Mouse (Mus musculus): ENCODE results near the gene Mtx3.
A peak's percentile ranks its signal among the peaks of the same experiment; 100 is the strongest.
"Not testable (repeated sequence)": the region's sequence is repeated elsewhere in the genome, so short reads cannot be mapped to it uniquely, and the experiment has no call there.

Mtx3 gene

GRCm38 (mm10) chr13:92844586-92845221, at the start of gene Mtx3:
Gene Mtx3 (plus strand): TSS chr13:92844760.
- peak; percentile 58 for DNase-seq (ENCODE audit: low spot score)

- DNase-seq (ENCODE audit: low spot score) = no peak
These were observed 45.7 kb upstream of the Mtx3 start for GRCm38 (mm10) chr13:92798830-92799229.

GRCm38 (mm10) chr13:92799306-92799925, 45.1 kb upstream of the Mtx3 start:
- no peak for DNase-seq (ENCODE audit: low spot score)

GRCm38 (mm10) chr13:92806785-92807184, 37.8 kb upstream of the Mtx3 start:
- DNase-seq (ENCODE audit: low spot score) = no peak

GRCm38 (mm10) chr13:92807849-92808248, 36.7 kb upstream of the Mtx3 start:
- no peak for DNase-seq (ENCODE audit: low spot score)

- not testable (repeated sequence) for DNase-seq (ENCODE audit: low spot score)
These were observed 34.0 kb upstream of the Mtx3 start for GRCm38 (mm10) chr13:92810592-92810991.

GRCm38 (mm10) chr13:92816329-92816728, 28.2 kb upstream of the Mtx3 start:
- no peak for DNase-seq (ENCODE audit: low spot score)

- DNase-seq (ENCODE audit: low spot score) = no peak
These were observed 27.2 kb upstream of the Mtx3 start for GRCm38 (mm10) chr13:92817357-92817756.

- no peak for DNase-seq (ENCODE audit: low spot score)
These were observed 15.7 kb upstream of the Mtx3 start for GRCm38 (mm10) chr13:92828820-92829219.

GRCm38 (mm10) chr13:92833162-92833561, 11.4 kb upstream of the Mtx3 start:
- DNase-seq (ENCODE audit: low spot score) = no peak

GRCm38 (mm10) chr13:92846438-92846837, 1.9 kb downstream of the Mtx3 start:
- DNase-seq (ENCODE audit: low spot score) = no peak

- no peak for DNase-seq (ENCODE audit: low spot score)
These were observed 2.8 kb downstream of the Mtx3 start for GRCm38 (mm10) chr13:92847336-92847735.

- no peak for DNase-seq (ENCODE audit: low spot score)
These were observed 3.4 kb downstream of the Mtx3 start for GRCm38 (mm10) chr13:92848002-92848401.

- no peak for DNase-seq (ENCODE audit: low spot score)
These were observed 11.3 kb downstream of the Mtx3 start for GRCm38 (mm10) chr13:92855901-92856300.

GRCm38 (mm10) chr13:92858808-92859207, 14.2 kb downstream of the Mtx3 start:
- DNase-seq (ENCODE audit: low spot score) = no peak

- DNase-seq (ENCODE audit: low spot score) = no peak
These were observed 15.4 kb downstream of the Mtx3 start for GRCm38 (mm10) chr13:92859959-92860358.

- DNase-seq (ENCODE audit: low spot score) = no peak
These were observed 20.8 kb downstream of the Mtx3 start for GRCm38 (mm10) chr13:92865358-92865757.

- DNase-seq (ENCODE audit: low spot score) = no peak
These were observed 22.1 kb downstream of the Mtx3 start for GRCm38 (mm10) chr13:92866680-92867079.

- no peak for DNase-seq (ENCODE audit: low spot score)
These were observed 35.0 kb downstream of the Mtx3 start for GRCm38 (mm10) chr13:92879514-92879913.

GRCm38 (mm10) chr13:92879933-92880332, 35.4 kb downstream of the Mtx3 start:
- no peak for DNase-seq (ENCODE audit: low spot score)

GRCm38 (mm10) chr13:92880589-92880988, 36.0 kb downstream of the Mtx3 start:
- DNase-seq (ENCODE audit: low spot score) = no peak

GRCm38 (mm10) chr13:92882271-92882985, 37.9 kb downstream of the Mtx3 start:
- DNase-seq (ENCODE audit: low spot score) = no peak

GRCm38 (mm10) chr13:92882986-92883720, 38.6 kb downstream of the Mtx3 start:
- DNase-seq (ENCODE audit: low spot score) = no peak

Measured in spleen, adult 12 weeks (tissue).